Mouse (Mus musculus): ENCODE results near the gene Plekhg1. TPM values are rescaled to one million over a fixed set of nuclear protein-coding genes. Genes with fewer than 3 reads are reported as not detected.

The Plekhg1 gene
- total and polyA plus RNA-seq, 3 experiments = 0.60 to 0.97 (median 0.68) TPM

- no peak overlapping the region for H3K4me2 ChIP-seq (ENCODE audit: insufficient read depth, low read depth, poor library complexity, severe bottlenecking)
- H3K36me3 ChIP-seq (replicated peaks in 1 of 2; ENCODE audit: control insufficient read depth in 1 of 2, insufficient read depth in 1 of 2, low read length in 1 of 2) = no peaks in the 10 kb centered on the region
- H3K9me3 ChIP-seq (replicated peaks; ENCODE audit: low read length) = no peaks in the 10 kb centered on the region
- H3K4me3 ChIP-seq (replicated peaks in 1 of 3; ENCODE audit: low read depth in 2 of 3, low read length in 2 of 3, poor library complexity in 1 of 3) = no peak overlapping the region
- no peak overlapping the region for H3K9ac ChIP-seq (ENCODE audit: insufficient read depth, low read depth)
- TF ChIP-seq NELFE (IDR thresholded peaks at IDR 0.05; ENCODE audit: low read depth, low read length) (no peak), ZMIZ1 (IDR thresholded peaks at IDR 0.05; ENCODE audit: low read depth, low read length) (no peak), RCOR1 (conservative IDR thresholded peaks at IDR 0.05; ENCODE audit: low read depth, low read length) (no peak)
- peaks cover 0 to 11% of the 10 kb centered on the region in 2 experiments; a peak in 2 of 4 replicates for H3K4me1 ChIP-seq (ENCODE audit: control insufficient read depth in 1 of 2, insufficient read depth in 2 of 2)
- no peak overlapping the region for H3K27ac ChIP-seq (ENCODE audit: insufficient read depth, low read depth)
- DNase-seq (ENCODE audit: extremely low read depth) = no peak
- H3K79me2 ChIP-seq (replicated peaks; ENCODE audit: control insufficient read depth, extremely low read depth, insufficient read depth, poor library complexity, severe bottlenecking) = no peaks in the 10 kb centered on the region
- in situ Hi-C loops (cut with MboI; ENCODE audit: low pct_ligation_motif_present, low pct_unique_long_range_greater_than_20kb, low sequenced_read_pairs) = no loop called here
- no peaks in the 10 kb centered on the region for H3K27me3 ChIP-seq (replicated peaks)
- dilution Hi-C loops (cut with MboI; ENCODE audit: extremely low pct_ligation_motif_present, extremely low pct_unique_long_range_greater_than_20kb, low sequenced_read_pairs) = no loop called here
These were observed 9.4 kb downstream of the Plekhg1 start for GRCm38 (mm10) chr10:3749580-3749979.

- Histone ChIP-seq H3K9me3 (replicated peaks; ENCODE audit: low read length) (no peaks in the 10 kb centered on the region), H3K79me2 (replicated peaks; ENCODE audit: control insufficient read depth, extremely low read depth, insufficient read depth, poor library complexity, severe bottlenecking) (no peaks in the 10 kb centered on the region), H3K27me3 (replicated peaks) (no peaks in the 10 kb centered on the region), H3K27ac (ENCODE audit: insufficient read depth, low read depth) (no peak overlapping the region), H3K9ac (ENCODE audit: insufficient read depth, low read depth) (no peak overlapping the region), H3K4me3 (replicated peaks in 1 of 3; ENCODE audit: low read depth in 2 of 3, low read length in 2 of 3, poor library complexity in 1 of 3) (no peak overlapping the region), H3K4me2 (ENCODE audit: insufficient read depth, low read depth, poor library complexity, severe bottlenecking) (no peak overlapping the region), H3K4me1 (ENCODE audit: control insufficient read depth in 1 of 2, insufficient read depth in 2 of 2) (no peaks in the 10 kb centered on the region), H3K36me3 (replicated peaks in 1 of 2; ENCODE audit: control insufficient read depth in 1 of 2, insufficient read depth in 1 of 2, low read length in 1 of 2) (no peaks in the 10 kb centered on the region)
- DNase-seq (ENCODE audit: extremely low read depth) = no peak
- dilution Hi-C loops (cut with MboI; ENCODE audit: extremely low pct_ligation_motif_present, extremely low pct_unique_long_range_greater_than_20kb, low sequenced_read_pairs) = no loop called here
- no peak for TF ChIP-seq USF1 (IDR thresholded peaks at IDR 0.05; ENCODE audit: low read depth, low read length)
- no peak for TF ChIP-seq SIN3A (IDR thresholded peaks at IDR 0.05; ENCODE audit: low read length)
- TF ChIP-seq POLR2AphosphoS2 (IDR thresholded peaks at IDR 0.05; ENCODE audit: low read depth, low read length) = no peak
- no peak for TF ChIP-seq ELF1 (IDR thresholded peaks at IDR 0.05; ENCODE audit: low read depth, low read length)
- TF ChIP-seq MXI1 (IDR thresholded peaks at IDR 0.05; ENCODE audit: low read depth, low read length) = no peak
- no peak for TF ChIP-seq CHD1 (IDR thresholded peaks at IDR 0.05; ENCODE audit: low read depth, low read length)
- TF ChIP-seq PAX5 (IDR thresholded peaks at IDR 0.05; ENCODE audit: low read length) = no peak
- no peak for TF ChIP-seq MAFK (IDR thresholded peaks at IDR 0.05; ENCODE audit: insufficient replicate concordance, low read length)
- TF ChIP-seq NELFE (IDR thresholded peaks at IDR 0.05; ENCODE audit: low read depth, low read length) = no peak
- TF ChIP-seq USF2 (conservative IDR thresholded peaks at IDR 0.05; ENCODE audit: low read depth, low read length) = no peak
- TF ChIP-seq MAZ (IDR thresholded peaks at IDR 0.05; ENCODE audit: low read depth, low read length) = no peak
- TF ChIP-seq GABPA (IDR thresholded peaks at IDR 0.05; ENCODE audit: insufficient replicate concordance, low read depth, low read length) = no peak
- TF ChIP-seq BHLHE40 (IDR thresholded peaks at IDR 0.05; ENCODE audit: low read depth, low read length) = no peak
- TF ChIP-seq MAX (IDR thresholded peaks at IDR 0.05; ENCODE audit: low read length) = no peak
- TF ChIP-seq SMC3 (IDR thresholded peaks at IDR 0.05; ENCODE audit: low read depth, low read length) = no peak
- in situ Hi-C loops (cut with MboI; ENCODE audit: low pct_ligation_motif_present, low pct_unique_long_range_greater_than_20kb, low sequenced_read_pairs) = no loop called here
These were observed 21.8 kb downstream of the Plekhg1 start for GRCm38 (mm10) chr10:3761992-3762391.
